18 mouse cellular contexts compared by ENCODE assay signal in genomic region chr7:58736841-58737547, GRCm38 (mm10).
DNase-seq lines count a peak whose midpoint lies in the region; ATAC-seq and TF ChIP-seq lines count a peak whose summit lies in the region.
"Had no signal": no experiment of that assay in that cellular context is flagged by ENCODE, and none has a peak within 500 bp of the region (broad histone marks: within the 10 kb centered on the region; RNA-seq: fewer than 3 reads in every experiment).

No protein-coding gene starts in this region.

- DNase-seq in heart, adult 11 months = peak; percentile 30
- DNase-seq in heart, postnatal 4 days = no peak
- no peak for DNase-seq in lung, postnatal 14 days
- peak; percentile 79 for DNase-seq in Patski (ENCODE audit: low read depth, low spot score)
- DNase-seq in thymus, postnatal 14 days = no peak
- DNase-seq: B cell, adult 2 months; cerebellum, adult 9-11 months; gastrocnemius, adult 2 months; heart, postnatal 36 days; layer of hippocampus, adult 9-11 months; left cerebral cortex, postnatal 4 days; liver, postnatal 0 days had no signal

- no peak overlapping the region for H3K4me3 ChIP-seq in lung, embryonic 16.5 days (ENCODE audit: low read length)
- no peak overlapping the region for H3K4me3 ChIP-seq in forebrain, embryonic 12.5 days (replicated peaks)
- H3K4me3 ChIP-seq: forebrain, embryonic 13.5 days; gastrocnemius, adult 2 months; heart, embryonic 10.5 days had no signal

- peaks cover 6% of the 10 kb centered on the region for H3K4me1 ChIP-seq in lung, embryonic 16.5 days (replicated peaks; ENCODE audit: control insufficient read depth, insufficient read depth, low read length)
- no peaks in the 10 kb centered on the region for H3K4me1 ChIP-seq in forebrain, embryonic 12.5 days
- H3K4me1 ChIP-seq: forebrain, embryonic 13.5 days had no signal

- CTCF ChIA-PET in Patski (lab: Charles Lee) = interaction anchor here (1.4 kb wide), 2 partner anchors 16 to 343 kb away, joined by 3 to 5 read pairs; no protein-coding TSS in a partner anchor

- TF ChIP-seq CTCF in Patski (IDR thresholded peaks at IDR 0.05) = no peak

- POLR2A ChIA-PET in Patski (lab: Charles Lee) = no interaction called here

- no peak overlapping the region for H3K9ac ChIP-seq in lung, embryonic 16.5 days (ENCODE audit: low read length)
- no peak overlapping the region for H3K9ac ChIP-seq in forebrain, embryonic 12.5 days
- H3K9ac ChIP-seq: forebrain, embryonic 13.5 days; liver, postnatal 0 days had no signal

- no peaks in the 10 kb centered on the region for H3K36me3 ChIP-seq in lung, embryonic 16.5 days (ENCODE audit: control insufficient read depth, insufficient read depth, low read length)
- H3K36me3 ChIP-seq in forebrain, embryonic 12.5 days (replicated peaks) = no peaks in the 10 kb centered on the region
- H3K36me3 ChIP-seq: G1E; heart, embryonic 10.5 days had no signal

- no peak overlapping the region for H3K4me2 ChIP-seq in lung, embryonic 16.5 days (ENCODE audit: low read depth, low read length)
- H3K4me2 ChIP-seq in forebrain, embryonic 12.5 days = no peak overlapping the region
- H3K4me2 ChIP-seq: forebrain, embryonic 13.5 days had no signal

- H3K9me3 ChIP-seq in lung, embryonic 16.5 days (ENCODE audit: control insufficient read depth, low read length) = no peaks in the 10 kb centered on the region
- no peaks in the 10 kb centered on the region for H3K9me3 ChIP-seq in forebrain, embryonic 12.5 days
- H3K9me3 ChIP-seq: forebrain, embryonic 13.5 days; heart, embryonic 10.5 days had no signal

- H3K27me3 ChIP-seq in lung, embryonic 16.5 days (ENCODE audit: control insufficient read depth, insufficient read depth, low read depth, low read length) = no peaks in the 10 kb centered on the region
- H3K27me3 ChIP-seq in Patski = no peaks in the 10 kb centered on the region
- no peaks in the 10 kb centered on the region for H3K27me3 ChIP-seq in forebrain, embryonic 12.5 days
- H3K27me3 ChIP-seq: forebrain, embryonic 13.5 days had no signal

- peak; percentile 78 for ATAC-seq in lung, embryonic 16.5 days (ENCODE audit: low read depth)
- ATAC-seq in Patski = peak; percentile 88
- peak; percentile 60 for ATAC-seq in megakaryocyte progenitor cell, adult 5-6 weeks (replicated peaks; ENCODE audit: poor library complexity)
- no peak for ATAC-seq in forebrain, embryonic 12.5 days (ENCODE audit: low FRiP score)
- ATAC-seq: forebrain, embryonic 13.5 days; liver, postnatal 0 days had no signal

- H3K27ac ChIP-seq in lung, embryonic 16.5 days (ENCODE audit: low read length) = no peak overlapping the region
- H3K27ac ChIP-seq in forebrain, embryonic 12.5 days = no peak overlapping the region
- H3K27ac ChIP-seq: forebrain, embryonic 13.5 days; gastrocnemius, adult 2 months; heart, embryonic 10.5 days had no signal

- in situ Hi-C loops in Patski (cut with MboI; ENCODE audit: low pct_unique_long_range_greater_than_20kb) = loop anchor here (25.0 kb wide), 1 partner anchor 500 kb away; the partner anchor contains the start of gene Ube3a

- WGBS in lung, embryonic 16.5 days = 48% methylated on average over 3 of the region's 3 CpGs
- WGBS in forebrain, embryonic 12.5 days = 87% methylated on average over 3 of the region's 3 CpGs

Comparison
In these comparisons a context has a peak if more than half of its experiments do, and no peak if none do; other contexts are left out.
1. DNase-seq: peak in heart, adult 11 months (single experiment) and Patski (single experiment); none in heart, postnatal 4 days (single experiment), lung, postnatal 14 days (single experiment) and thymus, postnatal 14 days (single experiment).